Mouse (Mus musculus) stomach, postnatal 0 days (tissue): Measurements from ENCODE around the gene Rnf113a1.

ENCODE experiments used
- CTCF ChIP-seq: IDR thresholded peaks from 2 replicates; pipeline ENCODE4 v1.5.1; 2016; ENCODE audit warnings: antibody characterized with exemption, low read depth, mild to moderate bottlenecking, moderate library complexity
- EP300 ChIP-seq: optimal IDR thresholded peaks from 2 replicates; pipeline ENCODE3; 2016; ENCODE audit warnings: antibody characterized with exemption

DNA sequence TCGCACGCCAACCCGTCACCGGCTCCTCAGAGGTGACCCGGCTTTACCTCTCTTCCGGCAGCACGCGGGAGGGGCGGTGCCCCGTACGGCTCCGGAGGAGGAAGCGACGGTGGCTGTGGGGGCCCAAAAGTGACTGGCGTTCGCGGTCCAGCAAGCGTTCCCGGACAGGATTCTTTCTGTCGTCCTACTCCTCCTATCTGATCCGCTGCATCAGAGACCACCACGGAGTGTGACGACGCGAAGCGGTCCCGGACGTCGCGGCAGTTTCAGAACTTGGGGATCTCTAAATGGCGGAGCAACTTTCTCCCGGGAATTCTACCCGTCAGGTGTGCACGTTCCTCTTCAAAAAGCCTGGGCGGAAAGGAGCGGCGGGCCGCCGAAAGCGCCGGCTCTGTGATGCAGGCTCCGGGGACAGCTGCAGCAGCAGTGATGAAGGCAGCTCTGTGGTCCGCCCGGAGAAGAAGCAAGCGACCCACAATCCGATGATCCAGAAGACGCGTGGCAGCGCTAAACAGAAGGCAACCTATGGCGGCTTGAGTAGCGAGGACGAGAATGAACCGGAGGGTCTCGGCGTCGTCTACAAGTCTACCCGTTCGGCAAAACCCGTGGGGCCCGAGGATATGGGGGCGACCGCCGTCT lies at the start of gene Rnf113a1, which contains the start of gene Ndufa1:
- TF ChIP-seq CTCF (no peak), EP300 (no peak)
